Mouse (Mus musculus): Measurements from ENCODE around the gene Pfkfb2.

- TF ChIP-seq EP300 (optimal IDR thresholded peaks at IDR 0.05) = no peak
- TF ChIP-seq CTCF (IDR thresholded peaks at IDR 0.05; ENCODE audit: low read depth) = no peak
Observed at GRCm38 (mm10) chr1:130640967-130641366, 88.1 kb downstream of the Pfkfb2 start.

All from stomach, postnatal 0 days (tissue).